Mouse (Mus musculus) frontal cortex, adult 2 months (tissue): ENCODE data around the gene Fbxl5. TPM values are rescaled to one million over a fixed set of nuclear protein-coding genes. Genes with fewer than 3 reads are reported as not detected.

Experiments
- DNase-seq, 2 experiments: peaks; one replicate each; pipeline ENCODE4 v3.0.0; 2022; ENCODE audit warnings: low spot score in 1 of 2; ENCODE audit errors: extremely low spot score in 1 of 2
- polyA plus RNA-seq: library from polyadenylated mRNA; depleted of rRNA; stranded (reverse); fragments of >200 nt; gene quantifications from 2 replicates; pipeline ENCODE4 v1.2.3, GENCODE M21; 2012

The Fbxl5 gene
- polyA plus RNA-seq, 1 experiment, result 66.9 TPM

DNA sequence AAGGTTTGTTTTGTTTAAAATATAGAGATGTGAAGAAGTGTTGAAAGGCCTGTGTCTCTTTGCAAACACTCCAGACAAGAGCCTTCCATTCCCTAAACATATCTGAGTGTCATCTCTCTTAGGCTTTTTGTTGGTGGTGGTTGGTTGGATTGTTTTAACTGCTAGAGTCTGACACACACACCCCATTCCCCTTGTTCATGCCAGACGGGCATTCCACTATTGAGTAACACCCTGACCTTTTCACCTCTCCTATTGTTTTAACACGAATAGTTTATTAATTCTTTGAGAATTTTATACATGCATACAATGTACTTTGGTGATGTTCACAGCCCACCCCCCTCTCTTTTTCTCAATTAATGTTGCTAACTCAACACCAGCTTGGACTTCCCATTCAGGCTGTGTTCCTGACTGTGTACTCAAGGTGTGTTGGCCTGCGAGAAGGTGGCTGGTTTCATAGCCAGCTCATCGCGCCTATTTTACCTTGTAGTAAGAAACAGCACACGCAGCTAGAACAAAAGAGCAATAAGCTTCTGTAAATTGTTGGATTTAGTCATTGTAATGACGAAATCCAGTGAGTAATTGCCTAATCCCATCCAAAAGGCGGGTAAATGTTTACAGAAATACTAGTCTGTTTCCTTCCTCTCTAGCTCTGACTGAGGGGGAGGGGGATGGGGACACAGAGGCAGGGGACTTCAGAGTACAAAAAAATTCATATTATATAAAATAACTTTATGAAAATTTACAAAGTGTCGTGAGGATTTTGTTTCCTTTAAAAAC is 33.3 kb downstream of the Fbxl5 start:
- no peak for DNase-seq

DNA sequence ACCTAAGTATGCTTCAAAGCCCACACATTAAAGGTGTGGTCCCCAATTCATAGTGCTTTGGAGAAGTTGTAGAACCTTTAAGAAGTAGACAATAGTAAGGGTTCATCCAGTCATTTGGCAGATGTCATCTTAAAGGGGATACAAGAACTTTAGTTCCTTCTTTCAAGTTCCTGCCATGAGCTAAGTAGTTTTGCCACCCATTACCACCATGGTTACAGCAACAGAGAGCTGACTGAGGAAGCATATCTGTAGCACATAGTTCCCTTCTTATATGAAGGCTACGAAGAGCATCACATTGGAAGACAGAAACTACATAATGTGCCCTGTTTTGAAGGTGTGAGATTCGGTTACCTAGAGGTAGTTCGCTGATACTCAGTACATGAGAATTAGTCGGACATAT is 34.8 kb downstream of the Fbxl5 start:
- DNase-seq, result no peak

DNA sequence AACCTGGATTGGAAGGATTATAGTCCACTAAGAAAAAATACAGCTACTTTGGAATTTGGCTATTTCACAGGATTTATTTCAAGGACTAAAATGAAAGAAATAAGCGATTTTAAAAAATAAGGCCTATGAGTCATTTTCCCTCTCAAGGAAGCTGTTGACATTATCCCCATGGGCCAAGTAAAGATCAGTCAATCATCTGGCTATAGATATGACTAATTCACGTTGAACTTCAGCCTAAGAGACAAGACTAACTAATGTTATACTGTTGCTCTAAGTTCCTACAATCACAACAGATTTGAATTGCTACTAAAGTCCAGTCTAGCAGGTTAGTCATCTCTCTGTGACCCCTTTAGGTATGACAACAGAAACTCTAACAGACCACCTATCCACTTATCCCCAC is 37.4 kb downstream of the Fbxl5 start:
- DNase-seq, result no peak

DNA sequence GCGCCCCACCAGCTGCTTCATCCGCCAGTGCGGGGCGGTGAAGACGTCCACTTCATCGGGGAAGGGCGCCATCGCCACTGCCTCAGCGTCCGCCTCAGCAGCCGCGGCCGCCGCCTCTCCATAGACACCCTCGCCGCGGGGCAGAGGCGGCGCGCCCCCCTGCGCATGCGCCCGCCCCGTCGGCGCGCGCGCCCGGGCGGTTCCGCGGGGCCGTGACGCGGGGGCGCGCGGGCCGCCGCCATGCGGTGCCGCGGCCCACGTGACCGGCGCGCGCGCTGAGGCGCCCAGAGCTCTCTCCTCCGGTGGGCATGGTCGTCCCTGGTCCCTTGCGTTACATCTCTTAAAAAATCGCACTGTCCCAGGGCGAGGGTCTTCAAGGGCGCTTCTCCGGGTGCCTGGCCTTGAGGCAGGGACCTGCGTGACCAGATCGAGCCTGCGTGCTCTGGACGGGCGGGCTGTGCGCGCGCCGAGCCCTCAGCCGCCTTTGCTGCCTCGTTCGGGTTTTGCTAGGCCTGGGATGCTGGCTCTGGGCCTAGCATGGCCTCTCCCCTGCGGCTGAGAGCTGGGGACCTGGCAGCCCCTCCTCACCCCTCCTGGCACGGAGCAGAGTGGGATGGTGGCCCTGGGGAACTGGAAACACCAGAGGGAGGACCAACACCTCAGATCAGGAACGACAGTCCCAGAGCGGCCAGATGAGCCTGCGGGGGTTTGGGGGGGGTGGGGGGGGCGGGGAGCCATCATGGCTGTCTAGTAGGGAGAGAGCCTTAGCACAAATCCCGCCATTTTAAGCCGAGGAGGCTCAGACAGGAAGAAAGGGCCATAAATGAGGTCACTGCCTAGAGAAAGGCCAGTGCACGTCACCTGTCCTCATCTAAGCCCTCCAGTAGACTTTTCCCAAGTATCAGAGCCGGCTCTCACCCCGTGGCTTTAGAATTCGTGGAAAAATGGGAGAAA is 39.2 kb downstream of the Fbxl5 start:
- DNase-seq, result peak; percentile 28 to 76

DNA sequence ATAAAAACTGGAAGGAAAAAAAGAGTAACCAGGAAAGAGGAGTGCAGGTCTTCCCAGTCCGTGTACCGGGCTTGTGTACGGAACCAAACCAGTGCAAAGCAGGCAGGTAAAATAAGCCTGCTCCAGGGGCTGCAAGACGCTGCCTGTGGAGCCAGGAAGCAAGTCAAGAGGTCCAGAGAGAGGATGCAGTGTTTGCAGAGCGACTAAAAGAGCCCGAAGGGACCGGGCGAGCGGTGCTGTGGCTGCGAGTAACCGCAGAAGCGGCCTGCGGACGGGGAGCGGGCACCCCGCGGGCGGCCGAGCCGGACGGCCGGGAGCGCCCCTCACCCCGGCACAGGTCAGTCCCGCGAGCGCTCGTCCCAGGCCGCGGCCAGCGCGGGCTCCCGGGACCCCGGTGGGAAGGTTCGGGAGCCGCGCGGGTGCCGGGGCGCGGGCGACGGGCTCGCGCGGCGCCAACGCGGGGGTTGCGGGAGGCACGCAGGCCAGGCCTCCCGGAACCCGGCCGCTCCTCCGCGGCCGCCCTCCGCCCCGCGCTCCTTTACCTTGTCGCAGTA is 39.9 kb downstream of the Fbxl5 start:
- peak in 1 of 2 experiments; percentile 20 for DNase-seq

DNA sequence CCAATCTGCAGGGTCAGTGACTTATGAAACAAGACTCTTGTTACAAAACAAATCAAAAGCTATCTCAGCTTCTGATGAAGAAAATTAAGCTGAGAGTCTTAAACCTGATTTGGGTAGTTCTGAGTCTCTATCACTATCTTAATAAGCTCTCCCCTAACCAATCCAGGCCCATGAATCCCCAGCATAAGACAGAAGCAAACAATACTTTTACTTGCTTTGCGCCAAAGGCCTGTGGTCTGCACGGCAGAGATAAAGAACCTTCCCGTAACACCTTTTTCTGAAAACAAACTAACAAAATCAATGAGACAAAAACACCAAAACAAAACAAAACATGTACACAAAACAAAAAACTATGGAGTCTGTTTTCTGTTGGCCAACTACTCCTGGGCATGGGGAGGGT is 42.9 kb downstream of the Fbxl5 start:
- no peak for DNase-seq

DNA sequence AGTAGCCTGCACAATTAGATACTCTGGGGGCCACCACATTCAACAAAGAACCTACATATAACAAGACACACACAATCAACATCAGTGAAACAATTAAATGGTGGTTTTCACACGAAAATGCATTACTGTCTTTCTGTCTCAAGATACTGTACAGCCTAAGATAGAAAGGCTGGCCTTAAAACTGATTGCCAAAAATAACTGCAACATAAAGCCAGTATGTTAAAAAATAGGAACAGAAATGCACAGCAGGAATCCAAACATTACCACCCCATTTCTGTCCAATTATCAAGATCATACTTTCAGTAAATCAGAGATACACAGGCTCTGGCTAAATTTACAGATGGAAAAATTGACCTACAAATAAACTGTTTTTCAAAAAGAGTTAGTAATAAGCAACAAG is 44.4 kb downstream of the Fbxl5 start:
- DNase-seq, result no peak

DNA sequence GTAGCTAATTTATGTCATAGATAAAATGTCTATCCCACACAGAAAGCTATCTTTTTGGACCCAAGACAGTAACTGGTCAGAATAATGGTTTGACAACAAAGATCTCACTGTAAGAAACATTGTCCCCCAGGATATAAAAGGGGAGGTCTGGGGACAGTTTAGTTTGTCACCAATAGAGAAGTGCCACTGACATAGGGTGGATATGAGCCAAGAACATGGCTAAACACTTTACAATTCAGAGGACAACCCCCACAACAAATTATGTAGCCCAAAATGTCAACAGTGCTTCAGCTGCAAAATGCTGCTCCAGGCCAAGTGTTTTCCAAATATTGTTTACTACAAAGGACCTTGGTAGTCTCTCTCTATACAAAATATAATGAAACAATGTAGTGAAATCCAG is 45.0 kb downstream of the Fbxl5 start:
- DNase-seq, result no peak

DNA sequence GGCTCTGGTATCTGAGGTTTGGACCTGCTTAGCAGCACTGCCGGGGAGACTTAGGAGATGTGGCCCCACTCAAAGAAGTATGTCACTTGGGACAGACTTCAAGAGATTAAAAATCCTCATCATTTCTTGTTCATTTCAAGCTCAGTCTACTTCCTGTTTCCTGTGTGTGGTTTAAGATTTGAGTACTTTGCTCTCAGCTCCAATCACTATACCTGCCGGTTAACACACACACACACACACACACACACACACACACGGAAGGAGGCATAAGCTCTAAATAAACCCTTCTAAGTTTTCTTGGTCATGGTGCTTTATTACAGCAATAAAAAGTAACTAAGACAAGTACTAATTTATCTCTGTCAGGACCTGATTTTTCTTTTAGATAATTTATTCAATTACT is 49.9 kb downstream of the Fbxl5 start:
- no peak for DNase-seq

DNA sequence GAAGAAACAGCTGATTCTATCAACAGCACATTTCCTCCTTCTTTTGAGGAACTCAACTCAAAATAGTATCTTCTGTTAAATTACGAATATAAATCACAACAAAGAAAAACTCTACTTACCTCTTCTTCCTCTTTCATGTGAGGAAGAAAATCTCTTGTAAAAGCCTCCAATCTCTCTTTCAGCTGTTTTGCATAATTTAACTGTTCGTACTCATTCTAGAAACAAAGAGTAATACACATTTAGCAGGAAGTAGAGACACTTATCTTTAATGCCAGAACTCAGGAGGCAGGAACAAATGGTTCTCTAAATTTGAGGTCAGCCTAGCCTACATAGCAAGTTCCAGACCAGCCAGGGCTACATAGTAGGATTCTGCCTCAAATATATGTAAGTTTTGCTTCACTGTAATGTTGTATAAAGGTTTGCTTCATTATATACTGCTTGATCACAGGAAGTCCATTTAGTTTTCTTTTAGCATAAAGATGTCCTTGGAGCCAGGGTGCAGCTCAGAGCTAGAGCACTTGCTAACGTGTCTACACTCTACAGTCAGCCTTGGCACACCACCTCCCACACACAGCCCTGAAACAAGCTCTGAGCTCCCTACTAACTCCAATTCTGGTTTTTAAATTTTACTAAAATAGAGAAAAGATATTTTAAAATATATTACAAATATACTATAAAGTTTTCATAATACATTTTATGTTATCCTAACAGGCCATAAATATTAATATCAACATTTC is 50.7 kb downstream of the Fbxl5 start:
- DNase-seq, result peak; percentile 12 to 57

DNA sequence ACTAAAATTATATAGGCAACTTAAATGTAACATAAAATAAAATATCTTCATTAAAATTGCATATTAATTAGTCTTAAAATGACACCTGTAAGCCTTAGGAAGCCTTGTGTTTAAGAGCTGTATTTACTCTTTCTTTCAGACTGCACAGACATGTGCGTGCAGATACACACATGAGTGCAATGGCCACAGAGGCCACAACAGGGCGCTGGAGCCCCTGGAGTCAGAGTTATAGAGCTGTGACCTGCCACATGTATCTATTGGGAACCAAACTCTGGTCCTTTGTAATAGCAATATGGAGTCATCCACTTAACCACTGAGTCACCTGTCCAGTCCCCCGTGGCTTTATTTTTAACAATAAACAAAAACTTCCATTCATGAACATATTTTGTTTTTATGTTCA is 72.3 kb downstream of the Fbxl5 start:
- DNase-seq, result no peak

DNA sequence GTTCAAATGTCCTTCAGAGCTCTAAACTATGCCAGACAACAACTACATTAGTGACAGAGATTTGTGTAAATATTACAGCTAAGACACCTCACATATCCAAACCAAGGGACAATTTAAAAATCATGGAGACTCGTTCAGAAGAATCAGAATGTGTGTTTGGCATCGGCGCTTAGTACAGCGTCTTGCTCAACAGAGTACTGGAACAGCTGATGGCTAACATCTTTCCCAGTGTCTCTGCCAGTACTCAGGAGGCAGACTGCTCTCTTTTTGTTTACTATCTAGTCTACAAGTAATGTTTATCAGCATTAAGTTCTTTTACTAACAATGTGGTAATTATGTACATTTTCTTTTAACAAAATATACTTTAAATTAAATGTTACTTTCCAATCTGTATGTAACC is 73.4 kb downstream of the Fbxl5 start:
- no peak for DNase-seq

DNA sequence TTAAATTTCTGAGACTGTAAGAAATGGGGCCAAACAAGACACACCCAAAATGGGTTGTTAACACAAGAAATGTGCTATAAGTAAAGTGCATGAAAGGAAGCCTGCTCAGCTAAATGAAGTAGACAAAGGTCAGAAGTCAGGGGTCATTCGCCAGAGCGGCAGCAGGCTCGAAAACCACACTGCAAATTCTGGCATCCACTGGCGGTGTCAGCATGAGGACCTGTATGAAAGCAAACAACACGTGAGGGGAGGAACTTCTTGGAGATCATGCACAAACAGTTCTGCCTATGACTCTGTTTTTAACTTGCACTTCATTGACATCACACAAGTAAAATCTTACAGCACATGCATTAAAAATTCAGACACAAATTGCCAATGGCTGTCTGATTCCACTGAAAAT is 76.3 kb downstream of the Fbxl5 start:
- DNase-seq, result no peak

DNA sequence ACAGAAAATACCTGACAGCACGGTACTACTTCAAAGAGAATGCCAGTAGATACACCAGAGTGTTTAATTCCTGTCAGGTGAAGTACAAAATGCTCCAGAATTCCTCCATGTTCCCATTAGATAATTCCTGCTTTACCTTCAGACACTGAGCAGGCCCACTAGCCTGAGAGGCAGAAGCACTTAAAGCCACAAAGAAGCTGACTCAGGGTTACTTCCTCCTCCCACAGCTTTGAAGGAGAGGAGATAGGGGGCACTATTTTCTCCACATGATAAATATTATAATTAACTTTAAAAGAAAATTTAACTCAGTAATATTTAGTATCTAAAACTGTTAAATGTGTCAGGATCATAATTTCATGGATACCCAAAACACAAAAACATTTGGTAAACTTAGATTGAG is 77.3 kb downstream of the Fbxl5 start:
- no peak for DNase-seq

DNA sequence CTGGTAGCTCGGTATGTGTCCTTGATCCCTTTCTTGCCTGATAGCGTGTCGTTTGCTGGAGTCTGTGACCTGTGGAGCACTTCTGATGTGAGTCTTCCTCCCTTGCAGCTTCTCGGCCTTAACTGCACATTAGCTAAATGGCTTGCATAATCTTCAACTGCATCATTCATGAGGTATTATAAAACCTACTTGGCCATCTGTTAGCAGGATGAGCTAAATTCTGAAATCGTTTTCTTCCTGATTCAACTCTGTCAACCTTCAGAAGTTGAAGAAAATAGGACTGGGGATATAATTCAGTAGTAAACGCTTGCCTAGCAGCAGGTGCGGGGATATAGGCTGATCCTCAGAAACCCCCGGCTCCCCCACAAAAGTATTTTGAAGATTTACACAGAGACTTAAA is 89.1 kb downstream of the Fbxl5 start:
- DNase-seq, result peak; percentile 44 to 72

DNA sequence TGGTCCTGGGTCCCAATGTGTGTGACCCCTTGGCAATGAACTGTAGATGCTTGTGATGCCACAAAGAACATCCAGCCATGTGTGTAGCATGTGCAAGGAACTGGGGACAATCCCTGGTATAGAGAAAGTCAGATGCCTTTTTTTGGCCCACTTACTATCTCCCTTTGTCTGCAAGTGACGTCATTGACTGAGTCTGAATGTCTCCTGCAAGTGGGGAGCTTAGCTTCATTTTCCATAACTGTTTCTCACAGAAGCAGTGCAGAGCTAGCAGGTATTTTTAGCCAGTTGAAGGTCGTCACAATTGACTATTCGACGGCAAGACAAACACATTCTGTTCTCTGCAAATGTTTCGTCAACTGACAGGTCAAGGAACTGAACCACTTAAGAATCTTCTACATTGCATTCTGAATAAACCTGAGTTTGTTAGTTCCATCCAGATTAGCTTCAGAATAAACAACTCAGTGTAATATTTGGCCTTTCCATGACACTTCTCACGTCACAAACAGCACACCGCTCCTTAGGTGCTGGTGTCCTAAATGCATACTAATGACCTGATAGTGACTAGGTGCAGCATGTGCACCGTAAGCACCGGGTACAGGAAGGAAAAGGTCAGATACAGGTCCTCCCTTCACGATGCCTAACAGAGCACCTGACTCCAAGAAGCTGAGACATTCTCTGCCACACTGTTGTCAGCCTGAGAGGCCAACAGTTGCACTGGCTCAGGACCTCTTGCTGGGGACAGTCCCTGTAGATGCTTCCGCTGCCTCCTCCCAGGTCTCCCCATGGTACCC is 92.9 kb downstream of the Fbxl5 start:
- peak in 1 of 2 experiments; percentile 50 for DNase-seq

DNA sequence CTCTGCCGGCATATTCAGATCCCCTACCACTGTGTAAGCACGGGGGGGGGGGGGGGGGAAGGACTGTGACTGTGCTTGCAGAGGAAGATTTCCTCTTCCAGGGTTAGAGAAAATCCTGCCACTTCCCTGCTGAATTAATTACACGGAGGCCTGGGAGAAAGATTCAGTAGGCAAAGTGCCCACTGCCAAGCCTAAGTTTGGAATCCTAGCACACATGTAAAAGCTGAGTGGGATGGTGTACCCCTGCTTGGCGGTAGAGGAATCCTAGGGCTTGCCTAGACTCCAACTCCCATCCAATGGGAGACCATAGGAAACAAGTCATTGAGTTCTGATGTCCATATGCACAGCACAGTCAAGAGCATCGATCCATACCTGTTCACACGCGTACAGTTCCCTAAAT is 97.6 kb downstream of the Fbxl5 start:
- DNase-seq, result peak in 1 of 2 experiments; percentile 38

DNA sequence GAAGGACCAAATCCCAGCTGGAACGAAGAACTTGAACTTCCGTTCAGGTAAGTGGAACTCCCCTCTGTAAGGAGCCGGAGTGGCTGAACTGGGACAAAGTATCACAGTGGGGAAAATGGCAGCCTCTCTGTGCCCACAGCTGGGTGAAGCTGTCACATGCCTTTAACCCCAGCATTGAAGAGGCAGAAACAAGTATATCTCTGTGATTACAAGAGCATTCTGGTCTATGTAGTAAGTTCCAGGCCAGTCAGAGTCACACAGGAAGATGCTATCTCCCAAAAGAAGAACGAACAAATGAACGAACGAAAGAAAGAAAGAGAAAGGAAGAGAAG is 99.0 kb downstream of the Fbxl5 start:
- no peak for DNase-seq

DNA sequence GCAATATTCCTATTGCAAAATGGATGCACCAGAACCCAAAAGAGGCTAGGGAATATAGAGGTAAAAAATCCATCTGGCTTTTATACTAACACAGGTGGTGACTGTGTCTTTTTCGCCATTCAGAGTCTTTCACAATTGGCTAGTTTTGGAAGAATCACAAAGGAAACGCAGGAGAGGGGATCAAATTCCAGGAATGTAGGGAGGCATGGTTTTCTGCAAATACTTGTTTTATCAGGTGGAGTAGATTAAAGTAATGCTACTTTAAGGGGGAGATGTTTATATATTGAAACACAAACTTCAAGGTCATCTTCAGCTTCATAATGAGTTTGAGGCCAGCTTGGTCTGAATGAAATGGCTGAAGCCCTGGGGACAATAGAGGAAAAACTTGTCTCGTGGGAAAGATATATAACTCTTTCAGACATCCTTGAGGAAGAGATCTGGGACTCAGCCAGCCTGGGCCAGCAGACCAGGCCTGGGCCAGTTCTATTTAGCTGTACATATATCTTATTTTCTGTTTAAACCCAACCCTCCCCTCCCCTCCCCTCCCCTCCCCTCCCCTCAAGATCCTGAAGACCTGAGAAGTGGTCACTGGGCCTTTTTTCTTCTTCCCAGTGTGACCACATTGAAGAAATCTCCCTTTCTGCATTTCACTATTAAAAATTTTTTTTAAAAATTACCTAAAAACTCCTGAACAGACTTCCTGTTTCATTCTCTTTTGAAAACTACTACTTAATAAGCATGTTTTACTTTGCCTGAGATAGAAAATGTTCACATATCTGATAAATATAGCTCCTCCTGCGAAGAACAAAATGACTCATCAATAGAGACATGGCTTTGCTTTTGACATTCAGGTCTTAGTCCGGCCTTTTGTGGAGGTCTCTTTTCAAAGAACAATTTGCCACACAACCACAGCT is 99.6 kb downstream of the Fbxl5 start:
- no peak for DNase-seq
